Mouse (Mus musculus) adrenal gland, postnatal 0 days (tissue): ENCODE results near the gene Mttp. TPM values are rescaled to one million over a fixed set of nuclear protein-coding genes. Genes with fewer than 3 reads are reported as not detected.

Experiments used
- polyA plus RNA-seq: library from polyadenylated mRNA; unstranded; fragments of >200 nt; fragmentation: Nextera tagmentation; extraction: Ambion mirVana; gene quantifications from 2 replicates; pipeline ENCODE4 v1.2.1, GENCODE M21; 2015

The Mttp gene
- polyA plus RNA-seq = 11.1 and 11.4 TPM in 2 replicates

GRCm38 (mm10) chr3:138144642-138145171 is at the start of gene Mttp:
Mttp (minus strand) TSS chr3:138144968.

GRCm38 (mm10) chr3:138193683-138194302 is 49.0 kb upstream of the Mttp start, which contains the start of gene 4930579F01Rik:
4930579F01Rik (minus strand) TSS chr3:138193825.

GRCm38 (mm10) chr3:138143315-138144059 is 1.3 kb downstream of the Mttp start, which contains the start of gene Trmt10a:
Trmt10a (plus strand) TSS chr3:138143448.

GRCm38 (mm10) chr3:138067288-138067687 is 77.5 kb downstream of the Mttp start, which contains the start of gene Gm5105:
Gm5105 (minus strand) TSS chr3:138067388.

GRCm38 (mm10) chr3:138064732-138065645 is 79.8 kb downstream of the Mttp start, which contains the start of gene 1110002E22Rik:
1110002E22Rik (plus strand) TSS chr3:138065052.

Other genes starting within 250 kb of the Mttp start
- 103 and 112 TPM in 2 replicates for gene Lamtor3, start 226.5 kb downstream of the Mttp start, polyA plus RNA-seq
- 10.3 and 16.8 TPM in 2 replicates for gene Dapp1, start 163.4 kb downstream of the Mttp start, polyA plus RNA-seq
- 0.13 and 0.18 TPM in 2 replicates for gene 1110002E22Rik, start 79.9 kb downstream of the Mttp start, polyA plus RNA-seq
- 0.09 and 0.12 TPM in 2 replicates for gene Gm5105, start 77.6 kb downstream of the Mttp start, polyA plus RNA-seq
- gene Trmt10a, start 1.5 kb downstream of the Mttp start, polyA plus RNA-seq = 7.8 and 9.6 TPM in 2 replicates
- gene 4930579F01Rik, start 48.9 kb upstream of the Mttp start, polyA plus RNA-seq = 0.08 TPM in 1 of 2 replicates, not detected in the other
- 54.8 and 93.7 TPM in 2 replicates for gene Adh7, start 72.8 kb upstream of the Mttp start, polyA plus RNA-seq
- gene Adh1, start 116.0 kb upstream of the Mttp start, polyA plus RNA-seq = 2,142 and 6,125 TPM in 2 replicates
- gene Adh6a, start 168.3 kb upstream of the Mttp start, polyA plus RNA-seq = not detected in 2 replicates
- 0.09 and 0.19 TPM in 2 replicates for gene Adh6b, start 196.8 kb upstream of the Mttp start, polyA plus RNA-seq